Mouse (Mus musculus) testis, adult 2 months (tissue): ENCODE data around the gene Gtsf1.

Source experiments
- CTCF ChIP-seq: fragments of 200-500 bp; IDR thresholded peaks from 2 replicates; pipeline ENCODE4 v1.5.1; 2012; ENCODE audit warnings: low read depth, mild to moderate bottlenecking, inconsistent platforms, low read length, moderate library complexity; ENCODE audit not compliant: control insufficient read depth, insufficient read depth, insufficient replicate concordance
- POLR2A ChIP-seq: fragments of 200-500 bp; IDR thresholded peaks from 2 replicates; pipeline ENCODE4 v1.6.1; 2012; ENCODE audit warnings: low read depth, mild to moderate bottlenecking, inconsistent platforms, low read length, moderate library complexity; ENCODE audit not compliant: control insufficient read depth

DNA sequence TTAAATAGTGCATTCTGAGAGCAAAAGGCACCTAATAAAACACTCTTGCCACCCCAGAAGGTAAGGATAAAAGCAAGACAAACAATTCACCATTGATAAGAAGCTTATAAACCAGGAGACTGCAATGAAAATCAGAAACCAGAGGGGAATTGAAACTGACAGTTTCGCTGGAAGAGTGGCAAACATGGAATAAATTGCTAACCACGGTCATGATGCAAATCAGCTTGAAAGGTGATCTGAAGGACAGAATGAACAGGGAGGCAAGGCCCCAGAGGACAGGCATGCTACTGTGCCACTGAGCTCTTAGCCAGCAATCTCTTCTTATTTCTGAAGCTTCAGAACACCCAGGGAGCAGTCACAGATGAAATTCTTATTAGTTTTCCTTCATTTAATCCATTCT is 3.3 kb downstream of the Gtsf1 start:
- no peak for TF ChIP-seq POLR2A
- no peak for TF ChIP-seq CTCF
